Mouse (Mus musculus): Measurements from ENCODE around the gene Fthl17e. TPM values are rescaled to one million over a fixed set of nuclear protein-coding genes. Genes with fewer than 3 reads are reported as not detected.

The Fthl17e gene
- polyA plus RNA-seq, 1 experiment from 2014 or later, result not detected

Other genes with a start within 250 kb of the Fthl17e start
- not detected in 2 replicates for gene Ssxb5, start 229.8 kb upstream of the Fthl17e start, polyA plus RNA-seq (2015; fragmentation: Nextera tagmentation; extraction: Ambion mirVana)
- not detected in 2 replicates for gene Gm6592, start 189.5 kb upstream of the Fthl17e start, polyA plus RNA-seq (2015; fragmentation: Nextera tagmentation; extraction: Ambion mirVana)
- gene Gm5751, start 159.2 kb upstream of the Fthl17e start, polyA plus RNA-seq (2015; fragmentation: Nextera tagmentation; extraction: Ambion mirVana), result not detected in 2 replicates
- gene B630019K06Rik, start 141.1 kb upstream of the Fthl17e start, polyA plus RNA-seq (2015; fragmentation: Nextera tagmentation; extraction: Ambion mirVana), result 1.6 and 1.7 TPM in 2 replicates
- not detected in 2 replicates for gene Fthl17b, start 70.5 kb upstream of the Fthl17e start, polyA plus RNA-seq (2015; fragmentation: Nextera tagmentation; extraction: Ambion mirVana)
- not detected in 2 replicates for gene Fthl17c, start 56.9 kb upstream of the Fthl17e start, polyA plus RNA-seq (2015; fragmentation: Nextera tagmentation; extraction: Ambion mirVana)
- not detected in 2 replicates for gene Fthl17d, start 46.7 kb upstream of the Fthl17e start, polyA plus RNA-seq (2015; fragmentation: Nextera tagmentation; extraction: Ambion mirVana)
- gene Fthl17f, start 29.5 kb downstream of the Fthl17e start, polyA plus RNA-seq (2015; fragmentation: Nextera tagmentation; extraction: Ambion mirVana), result not detected in 2 replicates
- not detected in 2 replicates for gene 4930402K13Rik, start 71.1 kb downstream of the Fthl17e start, polyA plus RNA-seq (2015; fragmentation: Nextera tagmentation; extraction: Ambion mirVana)
- 0.43 and 0.72 TPM in 2 replicates for gene Lancl3, start 166.4 kb downstream of the Fthl17e start, polyA plus RNA-seq (2015; fragmentation: Nextera tagmentation; extraction: Ambion mirVana)
- not detected in 2 replicates for gene Gm14862, start 223.4 kb downstream of the Fthl17e start, polyA plus RNA-seq (2015; fragmentation: Nextera tagmentation; extraction: Ambion mirVana)
- 3.8 and 4.2 TPM in 2 replicates for gene Xk, start 239.3 kb downstream of the Fthl17e start, polyA plus RNA-seq (2015; fragmentation: Nextera tagmentation; extraction: Ambion mirVana)